Mouse (Mus musculus) spleen, embryonic (tissue): Measurements from ENCODE around the gene 4933405L10Rik.

Source experiments
- CTCF ChIA-PET: fragments of 350-600 bp; sonication (Branson Sonifier 250); formaldehyde crosslinking; loops from one replicate; lab custom pipeline; 2022; lab: Charles Lee

The 4933405L10Rik gene

DNA sequence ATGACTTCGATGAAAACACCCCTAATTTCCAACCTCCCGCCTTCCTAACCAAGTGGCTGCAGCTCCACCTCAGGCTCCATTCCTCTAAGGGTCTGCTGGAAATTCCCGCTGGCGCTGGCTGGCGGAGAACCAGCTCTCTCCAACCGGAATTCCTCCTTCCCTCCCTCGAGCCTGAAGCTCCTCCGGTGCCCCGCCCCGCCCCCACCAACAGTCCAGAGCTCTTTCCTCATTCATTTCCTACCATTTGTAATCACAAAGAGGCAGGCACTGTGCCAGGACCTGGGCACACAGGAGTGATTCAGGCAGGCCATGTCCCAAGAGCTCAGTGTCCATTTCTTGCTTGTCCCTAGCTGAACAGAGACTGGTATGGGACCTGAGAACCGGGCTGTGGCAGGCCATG, 43.2 kb downstream of the 4933405L10Rik start:
- CTCF ChIA-PET = no interaction called here

DNA sequence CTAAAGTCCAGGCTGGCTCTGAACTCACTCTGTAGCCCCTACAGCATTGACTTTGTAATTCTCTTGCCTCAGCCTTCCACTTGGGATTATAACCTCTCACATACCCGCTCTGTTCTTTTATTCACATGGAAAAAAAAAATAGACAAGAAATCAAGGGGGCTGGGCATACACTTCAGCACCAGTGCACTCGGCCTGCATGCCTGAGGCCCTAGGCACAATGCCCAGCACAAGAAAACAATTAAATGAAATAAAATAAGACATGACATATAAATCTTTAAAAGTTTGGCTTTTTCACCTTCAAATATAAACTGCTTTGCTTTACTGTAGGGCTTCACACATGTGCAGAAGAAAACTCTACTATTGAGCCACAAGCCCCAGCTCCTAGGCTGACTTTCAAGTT, 46.5 kb downstream of the 4933405L10Rik start:
- CTCF ChIA-PET = no interaction called here

DNA sequence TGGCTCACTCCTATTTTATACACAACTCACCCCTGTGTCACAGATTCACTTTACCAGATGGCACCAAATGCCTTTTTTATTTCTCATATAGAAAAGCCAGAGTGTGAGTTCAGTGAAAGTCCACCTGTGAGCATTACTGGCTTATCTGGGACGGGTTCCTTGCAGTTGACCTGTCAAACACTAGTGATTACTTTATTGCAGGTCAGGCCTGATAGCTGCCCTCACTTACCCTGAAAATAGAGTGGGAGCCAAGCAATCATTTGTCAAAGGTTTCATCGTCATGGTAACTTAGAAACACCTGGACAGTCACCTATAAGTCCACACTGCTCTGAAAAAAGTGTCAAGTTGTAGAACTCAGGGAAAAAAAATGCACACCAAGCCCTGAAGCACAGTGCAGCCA, 47.2 kb downstream of the 4933405L10Rik start:
- CTCF ChIA-PET = no interaction called here

DNA sequence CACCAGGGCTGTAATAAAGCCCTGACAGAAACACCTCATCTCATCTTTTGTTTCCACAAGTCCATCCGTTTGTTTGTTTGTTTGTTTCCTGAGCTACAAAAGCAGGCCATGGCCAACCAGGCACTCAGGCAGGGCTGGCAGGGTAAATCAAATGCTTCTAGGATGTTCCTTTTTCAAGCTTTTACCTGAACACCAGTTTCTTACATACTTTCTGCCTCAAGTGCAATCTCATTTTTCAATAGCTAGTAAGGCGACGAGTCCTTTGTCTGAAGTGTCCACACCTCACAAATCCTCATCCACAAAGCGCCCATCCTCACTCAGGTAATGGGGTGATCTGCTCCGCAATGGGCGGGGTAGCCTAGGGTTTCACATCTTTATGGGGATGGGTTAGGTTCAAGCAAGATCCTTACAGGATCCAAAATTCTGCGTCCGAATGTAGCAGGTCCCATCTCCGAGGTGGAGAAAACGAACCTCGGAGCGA, 50.4 kb downstream of the 4933405L10Rik start:
- CTCF ChIA-PET = no interaction called here

DNA sequence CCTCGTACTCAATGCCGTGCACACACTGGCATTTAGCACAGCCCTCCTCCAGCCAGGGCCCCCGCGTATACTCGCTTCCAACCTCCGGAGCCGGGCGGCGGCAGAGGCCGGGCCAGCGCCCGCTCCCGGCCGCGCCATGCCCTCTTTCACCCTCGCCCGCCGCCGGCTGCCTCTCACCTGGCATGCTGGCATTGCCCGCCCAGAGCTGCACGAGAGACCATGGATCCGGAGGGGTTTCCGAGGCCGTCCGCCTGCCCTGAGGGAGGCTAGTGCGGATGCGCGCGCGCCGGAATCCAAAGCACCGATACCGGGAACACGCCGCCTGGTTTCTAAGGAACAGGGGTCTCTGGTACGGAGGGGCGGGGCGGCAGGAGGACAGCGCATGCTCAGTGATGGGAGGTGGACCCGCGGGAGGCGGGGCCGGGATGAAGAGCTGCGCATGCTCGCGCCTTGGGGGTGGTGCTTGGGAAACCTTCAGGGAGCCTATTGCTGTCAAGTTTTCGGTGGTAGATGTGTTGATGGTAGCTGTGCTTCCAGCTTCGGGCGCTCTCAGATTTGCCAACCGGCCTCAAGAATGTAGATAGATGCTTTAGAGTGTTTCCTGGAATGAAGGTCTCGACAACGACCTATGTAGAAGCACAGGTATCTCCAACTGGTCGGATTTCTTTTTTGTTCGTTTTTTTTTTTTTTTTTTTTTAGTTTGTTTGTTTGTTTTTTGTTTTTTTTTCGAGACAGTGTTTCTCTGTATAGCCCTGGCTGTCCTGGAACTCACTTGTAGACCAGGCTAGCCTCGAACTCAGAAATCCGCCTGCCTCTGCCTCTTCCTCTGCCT, 51.0 kb downstream of the 4933405L10Rik start, which contains the start of gene Gfod2:
Gene Gfod2 (minus strand): TSS at position 388 of the 832 bp plus-strand sequence.
- CTCF ChIA-PET = interaction anchor here (0.6 to 0.7 kb wide), 2 partner anchors 142 to 260 kb away, joined by 4 to 17 read pairs; no protein-coding TSS in a partner anchor
